Mouse (Mus musculus) embryonic facial prominence, embryonic 12.5 days (tissue): ENCODE measurements around the gene Acvr1c. TPM values are rescaled to one million over a fixed set of nuclear protein-coding genes. Genes with fewer than 3 reads are reported as not detected.

Source experiments
- ATAC-seq: fragments of 200-750 bp; cut with Nextera tagmentation; 2 replicates; pipeline ENCODE4 v1.8.0; 2017; ENCODE audit not compliant: insufficient number of reproducible peaks, insufficient read depth, low FRiP score, low TSS enrichment
- H3K27ac ChIP-seq: fragments of 300-500 bp; sonication (generic); 2 replicates; pipeline ENCODE4 v1.5.1; 2016; ENCODE audit warnings: mild to moderate bottlenecking
- H3K27me3 ChIP-seq: fragments of 300-500 bp; sonication (generic); 2 replicates; pipeline ENCODE4 v1.6.1; 2016; ENCODE audit warnings: mild to moderate bottlenecking, moderate library complexity
- H3K36me3 ChIP-seq: fragments of 300-500 bp; sonication (generic); 2 replicates; pipeline ENCODE4 v1.6.1; 2016; ENCODE audit warnings: mild to moderate bottlenecking
- H3K4me1 ChIP-seq: fragments of 300-500 bp; sonication (generic); 2 replicates; pipeline ENCODE4 v1.6.1; 2016
- H3K4me2 ChIP-seq: fragments of 300-500 bp; sonication (generic); replicated peaks from 2 replicates; pipeline ENCODE4 v1.6.1; 2016; ENCODE audit warnings: mild to moderate bottlenecking, moderate library complexity
- H3K4me3 ChIP-seq: fragments of 300-500 bp; sonication (generic); 2 replicates; pipeline ENCODE4 v1.5.1; 2016; ENCODE audit warnings: mild to moderate bottlenecking
- H3K9ac ChIP-seq: fragments of 300-500 bp; sonication (generic); 2 replicates; pipeline ENCODE4 v1.6.1; 2016; ENCODE audit warnings: mild to moderate bottlenecking, moderate library complexity
- H3K9me3 ChIP-seq: fragments of 300-500 bp; sonication (generic); 2 replicates; pipeline ENCODE4 v1.6.1; 2016; ENCODE audit warnings: mild to moderate bottlenecking, moderate library complexity
- WGBS: fragments of 180-500 bp; shearing (Covaris S2); methylation state at CpG from one replicate; pipeline ENCODE4 v1.1.7; 2016; 5-methylcytosine and 5-hydroxymethylcytosine counted together
- polyA plus RNA-seq: library from polyadenylated mRNA; unstranded; fragments of >200 nt; fragmentation: Nextera tagmentation; extraction: Ambion mirVana; gene quantifications from 2 replicates; pipeline ENCODE4 v1.2.1, GENCODE M21; 2016

The Acvr1c gene
- polyA plus RNA-seq, 1 experiment from 2014 or later = 0.27 TPM

- H3K36me3 ChIP-seq = no peaks in the 10 kb centered on the region
- H3K4me2 ChIP-seq = no peak overlapping the region
- H3K9me3 ChIP-seq = no peaks in the 10 kb centered on the region
- no peak overlapping the region for H3K4me3 ChIP-seq
- 58% methylated on average over 8 of the region's 8 CpGs for WGBS
- ATAC-seq = no peak
- H3K4me1 ChIP-seq = no peaks in the 10 kb centered on the region
- no peak overlapping the region for H3K9ac ChIP-seq
- no peak overlapping the region for H3K27ac ChIP-seq
- no peaks in the 10 kb centered on the region for H3K27me3 ChIP-seq
Observed at GRCm38 (mm10) chr2:58282259-58282910, 75.3 kb downstream of the Acvr1c start.

- no peak for ATAC-seq
- WGBS = 60% methylated on average over 3 of the region's 3 CpGs
- H3K9ac ChIP-seq = no peak overlapping the region
Observed at GRCm38 (mm10) chr2:58281046-58281445, 76.6 kb downstream of the Acvr1c start.

GRCm38 (mm10) chr2:58279163-58279562, 78.5 kb downstream of the Acvr1c start:
- Histone ChIP-seq H3K9me3 (no peaks in the 10 kb centered on the region), H3K36me3 (no peaks in the 10 kb centered on the region), H3K4me3 (no peak overlapping the region), H3K27ac (no peak overlapping the region), H3K9ac (no peak overlapping the region), H3K4me1 (no peaks in the 10 kb centered on the region), H3K4me2 (no peak overlapping the region), H3K27me3 (no peaks in the 10 kb centered on the region)
- no peak for ATAC-seq
- WGBS = 85% methylated on average over 5 of the region's 5 CpGs

More at GRCm38 (mm10) chr2:58281046-58281445, 76.6 kb downstream of the Acvr1c start:
- Histone ChIP-seq H3K4me3 (no peak overlapping the region), H3K9me3 (no peaks in the 10 kb centered on the region), H3K36me3 (no peaks in the 10 kb centered on the region), H3K4me1 (no peaks in the 10 kb centered on the region), H3K27me3 (no peaks in the 10 kb centered on the region), H3K27ac (no peak overlapping the region), H3K4me2 (no peak overlapping the region)

DNA sequence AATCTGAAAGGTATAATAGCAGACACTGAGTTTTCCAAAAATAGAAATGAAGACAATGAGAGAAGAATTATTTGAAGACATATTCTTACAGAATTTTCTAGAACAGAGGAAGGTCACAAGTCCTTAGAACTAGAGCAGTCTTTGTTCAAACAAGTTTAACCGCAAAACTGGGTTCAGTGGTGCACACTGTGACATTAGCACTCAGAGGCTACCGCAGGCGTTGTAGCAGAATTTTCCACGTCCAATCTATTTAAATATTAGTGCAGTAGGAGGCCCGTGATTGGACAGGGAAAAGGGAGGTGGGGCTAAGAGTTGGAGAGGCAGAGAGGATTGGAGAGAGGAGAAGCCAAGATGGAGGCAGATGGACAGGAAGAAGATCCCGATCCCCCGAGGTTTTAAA, 81.2 kb downstream of the Acvr1c start:
- no peak overlapping the region for H3K4me3 ChIP-seq

DNA sequence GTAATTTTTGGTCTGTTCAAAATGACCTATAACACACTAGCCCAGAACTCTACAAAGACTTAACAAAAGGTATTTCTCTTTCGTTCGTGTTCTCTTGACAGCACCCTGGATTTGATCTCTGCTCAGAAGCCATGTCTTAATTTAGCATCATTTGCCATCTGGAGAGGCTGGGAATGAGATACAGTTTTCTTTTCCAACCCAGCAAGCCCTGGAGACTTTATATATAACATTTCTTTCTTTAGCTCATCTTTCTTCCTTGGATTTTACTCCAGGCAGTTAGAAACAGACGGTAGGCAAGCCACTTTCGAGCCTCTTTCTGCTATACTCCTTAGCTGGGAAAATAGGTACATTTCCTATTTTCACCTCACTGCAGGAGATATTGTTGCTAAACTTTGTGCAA, 117.1 kb downstream of the Acvr1c start:
- H3K4me3 ChIP-seq = no peak overlapping the region
- WGBS = 80% methylated on average over 4 of the region's 4 CpGs
- H3K27ac ChIP-seq = no peak overlapping the region
- no peaks in the 10 kb centered on the region for H3K36me3 ChIP-seq
- no peak overlapping the region for H3K4me2 ChIP-seq
- no peaks in the 10 kb centered on the region for H3K27me3 ChIP-seq
- ATAC-seq = no peak
- no peak overlapping the region for H3K9ac ChIP-seq
- no peaks in the 10 kb centered on the region for H3K4me1 ChIP-seq
- no peaks in the 10 kb centered on the region for H3K9me3 ChIP-seq

More for the DNA sequence above, 81.2 kb downstream of the Acvr1c start:
- Histone ChIP-seq H3K27ac (no peak overlapping the region), H3K4me1 (no peaks in the 10 kb centered on the region), H3K9ac (no peak overlapping the region), H3K36me3 (no peaks in the 10 kb centered on the region), H3K27me3 (no peaks in the 10 kb centered on the region), H3K9me3 (no peaks in the 10 kb centered on the region), H3K4me2 (no peak overlapping the region)
- no peak for ATAC-seq
- WGBS = 89% methylated on average over 7 of the region's 7 CpGs

- no peak overlapping the region for H3K4me2 ChIP-seq
- no peaks in the 10 kb centered on the region for H3K36me3 ChIP-seq
- no peak overlapping the region for H3K4me3 ChIP-seq
- H3K27ac ChIP-seq = no peak overlapping the region
- WGBS = 79% methylated on average over 2 of the region's 2 CpGs
- H3K9me3 ChIP-seq = no peaks in the 10 kb centered on the region
- no peaks in the 10 kb centered on the region for H3K27me3 ChIP-seq
- no peaks in the 10 kb centered on the region for H3K4me1 ChIP-seq
- H3K9ac ChIP-seq = no peak overlapping the region
- no peak for ATAC-seq
Observed at GRCm38 (mm10) chr2:58237487-58237886, 120.2 kb downstream of the Acvr1c start.

Other genes with a start within 250 kb of the Acvr1c start
- gene Cytip, start 162.4 kb downstream of the Acvr1c start, polyA plus RNA-seq = 0.27 TPM in 2 replicates
- gene Gm17409, start 112.2 kb upstream of the Acvr1c start, polyA plus RNA-seq = not detected in 2 replicates
- 7.9 and 8.1 TPM in 2 replicates for gene Acvr1, start 209.3 kb upstream of the Acvr1c start, polyA plus RNA-seq
- 10.8 and 12.9 TPM in 2 replicates for gene Upp2, start 209.4 kb upstream of the Acvr1c start, polyA plus RNA-seq